Mouse (Mus musculus): Measurements from ENCODE around the gene Lin52. TPM values are rescaled to one million over a fixed set of nuclear protein-coding genes. Genes with fewer than 3 reads are reported as not detected.
A peak's percentile ranks its signal among the peaks of the same experiment; 100 is the strongest.

The Lin52 gene
- polyA plus RNA-seq, 1 experiment from 2014 or later, result 30.6 TPM

- Histone ChIP-seq H3K27ac (replicated peaks; ENCODE audit: low read depth, low read length) (no peak overlapping the region), H3K4me3 (ENCODE audit: low read depth, low read length) (peak overlapping the region; percentile 50), H3K4me2 (ENCODE audit: low read depth, severe bottlenecking) (peak overlapping the region; percentile 66), H3K9me3 (ENCODE audit: control insufficient read depth, low read length) (no peaks in the 10 kb centered on the region; the same call in 1 of the 2 replicates), H3K36me3 (ENCODE audit: control insufficient read depth, insufficient read depth, low read length) (no peaks in the 10 kb centered on the region), H3K27me3 (ENCODE audit: control insufficient read depth, insufficient read depth, low read length) (no peaks in the 10 kb centered on the region), H3K9ac (ENCODE audit: low read length) (peak overlapping the region; percentile 70), H3K4me1 (ENCODE audit: control insufficient read depth, insufficient read depth, low read length) (no peaks in the 10 kb centered on the region)
- 34% methylated on average over 18 of the region's 18 CpGs for WGBS
- DNase-seq (ENCODE audit: low spot score), result no peak
- no peak for ATAC-seq (ENCODE audit: insufficient number of reproducible peaks, low FRiP score, low TSS enrichment, low read depth)
These were observed 33.7 kb upstream of the Lin52 start for GRCm38 (mm10) chr12:84417605-84417922.

DNA sequence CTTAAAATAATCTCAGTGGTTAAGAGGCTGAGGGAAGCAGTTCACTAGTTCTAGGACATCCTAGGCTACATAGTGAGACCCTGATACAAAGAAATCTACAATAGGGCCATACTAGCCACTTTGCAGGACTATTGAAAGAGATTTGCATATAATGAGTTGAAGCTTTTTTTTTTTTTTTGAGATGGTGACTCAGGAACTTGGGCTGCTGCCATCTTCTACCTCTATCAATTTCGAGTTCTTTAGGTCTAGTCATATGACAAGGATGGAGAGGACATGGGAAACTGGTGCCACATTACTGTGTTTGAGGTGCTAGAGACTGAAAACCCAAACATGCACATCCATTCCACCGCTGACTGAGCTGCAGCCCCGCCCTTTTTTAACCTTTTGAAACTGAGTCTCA is 27.2 kb upstream of the Lin52 start:
- Histone ChIP-seq H3K4me2 (ENCODE audit: low read depth, severe bottlenecking) (no peak overlapping the region), H3K27ac (replicated peaks; ENCODE audit: low read depth, low read length) (no peak overlapping the region), H3K9ac (ENCODE audit: low read length) (no peak overlapping the region), H3K36me3 (ENCODE audit: control insufficient read depth, insufficient read depth, low read length) (no peaks in the 10 kb centered on the region), H3K4me3 (ENCODE audit: low read depth, low read length) (no peak overlapping the region), H3K4me1 (ENCODE audit: control insufficient read depth, insufficient read depth, low read length) (no peaks in the 10 kb centered on the region), H3K9me3 (ENCODE audit: control insufficient read depth, low read length) (no peaks in the 10 kb centered on the region), H3K27me3 (ENCODE audit: control insufficient read depth, insufficient read depth, low read length) (no peaks in the 10 kb centered on the region)
- ATAC-seq (ENCODE audit: insufficient number of reproducible peaks, low FRiP score, low TSS enrichment, low read depth), result no peak
- DNase-seq (ENCODE audit: low spot score), result no peak
- 59% methylated on average over 3 of the region's 3 CpGs for WGBS

GRCm38 (mm10) chr12:84429825-84430224 is 21.4 kb upstream of the Lin52 start:
- Histone ChIP-seq H3K4me1 (ENCODE audit: control insufficient read depth, insufficient read depth, low read length) (no peaks in the 10 kb centered on the region), H3K27ac (replicated peaks; ENCODE audit: low read depth, low read length) (no peak overlapping the region), H3K9me3 (ENCODE audit: control insufficient read depth, low read length) (no peaks in the 10 kb centered on the region), H3K27me3 (ENCODE audit: control insufficient read depth, insufficient read depth, low read length) (no peaks in the 10 kb centered on the region), H3K4me3 (ENCODE audit: low read depth, low read length) (no peak overlapping the region), H3K9ac (ENCODE audit: low read length) (no peak overlapping the region), H3K4me2 (ENCODE audit: low read depth, severe bottlenecking) (no peak overlapping the region), H3K36me3 (ENCODE audit: control insufficient read depth, insufficient read depth, low read length) (no peaks in the 10 kb centered on the region)
- WGBS, result 90% methylated on average over 2 of the region's 2 CpGs
- ATAC-seq (ENCODE audit: insufficient number of reproducible peaks, low FRiP score, low TSS enrichment, low read depth) (no peak), DNase-seq (ENCODE audit: low spot score) (no peak)

DNA sequence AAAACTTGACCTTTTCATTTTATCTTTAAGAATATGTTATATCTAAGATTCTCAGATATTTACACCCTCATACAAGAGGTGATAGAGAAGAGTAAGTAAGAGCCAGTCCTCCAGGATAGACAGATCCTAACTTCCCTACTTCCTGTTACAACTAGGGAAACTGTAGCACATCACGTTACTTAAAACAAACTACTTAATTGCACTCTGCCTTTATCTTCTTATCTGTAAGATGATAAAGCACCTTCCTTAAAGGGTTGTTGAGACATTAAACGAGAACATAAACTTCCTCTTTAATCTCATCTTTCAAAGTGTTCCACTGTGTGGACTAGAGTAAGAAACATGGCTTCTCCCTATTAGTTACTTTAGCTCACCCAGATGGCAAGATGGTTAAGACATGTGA is 12.5 kb upstream of the Lin52 start:
- no peak overlapping the region for H3K9ac ChIP-seq (ENCODE audit: low read length)
- 52% methylated on average over 2 of the region's 2 CpGs for WGBS
- H3K4me2 ChIP-seq (ENCODE audit: low read depth, severe bottlenecking), result no peak overlapping the region
- H3K27ac ChIP-seq (replicated peaks; ENCODE audit: low read depth, low read length), result no peak overlapping the region
- ATAC-seq (ENCODE audit: insufficient number of reproducible peaks, low FRiP score, low TSS enrichment, low read depth) (no peak), DNase-seq (ENCODE audit: low spot score) (no peak)
- no peaks in the 10 kb centered on the region for H3K4me1 ChIP-seq (ENCODE audit: control insufficient read depth, insufficient read depth, low read length)
- H3K36me3 ChIP-seq (ENCODE audit: control insufficient read depth, insufficient read depth, low read length), result no peaks in the 10 kb centered on the region
- no peak overlapping the region for H3K4me3 ChIP-seq (ENCODE audit: low read depth, low read length)
- no peaks in the 10 kb centered on the region for H3K27me3 ChIP-seq (ENCODE audit: control insufficient read depth, insufficient read depth, low read length)
- no peaks in the 10 kb centered on the region for H3K9me3 ChIP-seq (ENCODE audit: control insufficient read depth, low read length)

- Histone ChIP-seq H3K9ac (ENCODE audit: low read length) (no peak overlapping the region), H3K36me3 (ENCODE audit: control insufficient read depth, insufficient read depth, low read length) (no peaks in the 10 kb centered on the region), H3K9me3 (ENCODE audit: control insufficient read depth, low read length) (no peaks in the 10 kb centered on the region), H3K4me1 (ENCODE audit: control insufficient read depth, insufficient read depth, low read length) (no peaks in the 10 kb centered on the region), H3K4me2 (ENCODE audit: low read depth, severe bottlenecking) (no peak overlapping the region), H3K27ac (replicated peaks; ENCODE audit: low read depth, low read length) (no peak overlapping the region), H3K4me3 (ENCODE audit: low read depth, low read length) (no peak overlapping the region), H3K27me3 (ENCODE audit: control insufficient read depth, insufficient read depth, low read length) (no peaks in the 10 kb centered on the region)
- DNase-seq (ENCODE audit: low spot score), result no peak
- WGBS, result 73% methylated on average over 4 of the region's 4 CpGs
- ATAC-seq (ENCODE audit: insufficient number of reproducible peaks, low FRiP score, low TSS enrichment, low read depth), result no peak
These were observed 8.7 kb upstream of the Lin52 start for GRCm38 (mm10) chr12:84442526-84442925.

DNA sequence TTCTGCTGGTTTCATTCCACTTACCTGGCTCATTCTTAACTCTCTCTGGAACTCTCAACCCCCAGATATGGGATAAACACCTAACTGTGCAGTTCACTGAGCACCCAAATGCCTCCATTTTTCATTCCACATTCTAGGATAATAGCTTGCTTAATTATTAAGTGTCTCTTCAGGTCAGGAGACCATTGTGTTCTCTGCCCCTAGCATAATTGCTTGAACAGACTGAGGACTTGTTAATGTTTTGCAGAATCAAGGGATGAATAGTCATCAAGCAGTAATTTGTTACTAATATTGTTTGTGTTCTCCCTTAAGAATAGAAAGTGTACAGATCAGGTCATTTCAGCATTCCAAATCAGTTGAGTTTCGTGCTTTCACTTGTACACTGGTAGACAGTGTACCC is 3.8 kb upstream of the Lin52 start:
- Histone ChIP-seq H3K27ac (replicated peaks; ENCODE audit: low read depth, low read length) (no peak overlapping the region), H3K36me3 (ENCODE audit: control insufficient read depth, insufficient read depth, low read length) (no peaks in the 10 kb centered on the region), H3K9me3 (ENCODE audit: control insufficient read depth, low read length) (no peaks in the 10 kb centered on the region), H3K9ac (ENCODE audit: low read length) (no peak overlapping the region), H3K4me1 (ENCODE audit: control insufficient read depth, insufficient read depth, low read length) (peaks cover 7% of the 10 kb centered on the region; the same call in 1 of the 2 replicates), H3K4me3 (ENCODE audit: low read depth, low read length) (no peak overlapping the region), H3K4me2 (ENCODE audit: low read depth, severe bottlenecking) (no peak overlapping the region), H3K27me3 (ENCODE audit: control insufficient read depth, insufficient read depth, low read length) (no peaks in the 10 kb centered on the region)
- ATAC-seq (ENCODE audit: insufficient number of reproducible peaks, low FRiP score, low TSS enrichment, low read depth) (no peak), DNase-seq (ENCODE audit: low spot score) (no peak)
- WGBS, result 56% methylated on average over 1 of the region's 1 CpGs

DNA sequence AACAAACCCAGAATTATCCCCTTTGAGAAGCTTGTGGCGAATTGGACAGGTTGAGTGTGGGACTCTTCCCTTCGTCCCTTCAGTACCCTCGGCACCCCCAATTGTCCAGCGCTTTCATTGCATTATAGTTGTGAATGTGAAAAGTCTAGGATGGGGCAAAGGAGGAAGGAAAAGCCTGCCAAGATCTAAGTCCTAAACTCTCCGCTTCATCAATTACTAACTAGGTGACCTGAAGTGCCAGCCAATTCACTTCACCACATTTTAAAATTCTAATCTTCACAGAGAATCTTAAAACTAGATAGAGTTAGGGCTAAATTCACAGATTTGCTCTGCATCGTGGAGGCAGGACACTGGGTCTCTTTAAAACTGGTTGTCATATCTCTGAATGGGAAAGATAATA is 3.0 kb upstream of the Lin52 start:
- no peaks in the 10 kb centered on the region for H3K27me3 ChIP-seq (ENCODE audit: control insufficient read depth, insufficient read depth, low read length)
- no peak overlapping the region for H3K4me2 ChIP-seq (ENCODE audit: low read depth, severe bottlenecking)
- H3K9me3 ChIP-seq (ENCODE audit: control insufficient read depth, low read length), result no peaks in the 10 kb centered on the region
- H3K36me3 ChIP-seq (ENCODE audit: control insufficient read depth, insufficient read depth, low read length), result no peaks in the 10 kb centered on the region
- ATAC-seq (ENCODE audit: insufficient number of reproducible peaks, low FRiP score, low TSS enrichment, low read depth) (no peak), DNase-seq (ENCODE audit: low spot score) (no peak)
- H3K4me3 ChIP-seq (ENCODE audit: low read depth, low read length), result no peak overlapping the region
- 85% methylated on average over 6 of the region's 6 CpGs for WGBS
- H3K27ac ChIP-seq (replicated peaks; ENCODE audit: low read depth, low read length), result no peak overlapping the region
- H3K4me1 ChIP-seq (ENCODE audit: control insufficient read depth, insufficient read depth, low read length), result peaks cover 7% of the 10 kb centered on the region; the same call in 1 of the 2 replicates
- H3K9ac ChIP-seq (ENCODE audit: low read length), result no peak overlapping the region

DNA sequence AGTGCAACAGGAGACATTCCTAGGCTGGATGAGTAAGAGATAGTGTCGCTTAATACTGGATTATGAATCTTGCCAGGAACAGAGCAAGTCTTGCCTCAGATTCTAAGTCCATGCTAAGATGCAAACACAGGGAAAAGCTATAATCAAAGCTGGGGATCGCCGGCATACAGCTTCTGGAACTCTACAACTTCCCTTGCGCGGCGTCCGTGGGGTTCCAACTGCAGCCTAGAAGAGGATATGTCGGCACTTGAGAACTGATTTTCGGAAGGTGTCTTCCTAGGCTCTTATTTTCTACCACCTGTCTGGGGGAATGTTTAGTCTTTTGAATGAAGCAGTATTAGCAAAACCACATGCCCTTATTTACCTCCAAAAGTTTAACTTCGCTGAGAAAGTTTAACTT is 1.3 kb upstream of the Lin52 start:
- peak overlapping the region; percentile 55 for H3K4me3 ChIP-seq (ENCODE audit: low read depth, low read length)
- WGBS, result 51% methylated on average over 10 of the region's 10 CpGs
- no peaks in the 10 kb centered on the region for H3K27me3 ChIP-seq (ENCODE audit: control insufficient read depth, insufficient read depth, low read length)
- peaks cover 7% of the 10 kb centered on the region; the same call in 1 of the 2 replicates for H3K4me1 ChIP-seq (ENCODE audit: control insufficient read depth, insufficient read depth, low read length)
- H3K9ac ChIP-seq (ENCODE audit: low read length), result no peak overlapping the region
- ATAC-seq (ENCODE audit: insufficient number of reproducible peaks, low FRiP score, low TSS enrichment, low read depth) (no peak), DNase-seq (ENCODE audit: low spot score) (no peak)
- H3K4me2 ChIP-seq (ENCODE audit: low read depth, severe bottlenecking), result peak overlapping the region; percentile 81
- no peak overlapping the region for H3K27ac ChIP-seq (replicated peaks; ENCODE audit: low read depth, low read length)
- no peaks in the 10 kb centered on the region for H3K9me3 ChIP-seq (ENCODE audit: control insufficient read depth, low read length)
- H3K36me3 ChIP-seq (ENCODE audit: control insufficient read depth, insufficient read depth, low read length), result no peaks in the 10 kb centered on the region

DNA sequence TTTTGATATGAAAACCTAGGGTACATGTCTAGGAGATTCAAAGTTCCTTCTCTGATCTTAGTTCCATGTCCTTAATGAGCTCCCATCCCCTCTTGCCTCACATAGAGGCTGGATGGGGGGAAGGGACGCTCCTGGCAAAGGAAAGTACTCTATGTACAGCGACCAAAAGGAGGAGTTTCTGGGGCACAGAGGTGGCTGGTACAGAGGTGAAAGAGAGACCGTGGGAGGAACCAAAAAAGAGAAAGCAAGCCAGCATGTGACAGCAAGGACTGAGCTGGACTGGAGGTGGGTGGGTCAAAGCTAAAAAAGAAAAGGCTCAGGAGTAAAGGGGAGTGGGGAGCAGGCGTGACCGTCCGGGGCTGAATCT is 888 bp upstream of the Lin52 start:
- H3K9me3 ChIP-seq (ENCODE audit: control insufficient read depth, low read length), result no peaks in the 10 kb centered on the region
- under 1% methylated on average over 6 of the region's 6 CpGs for WGBS
- peaks cover 7% of the 10 kb centered on the region; the same call in 1 of the 2 replicates for H3K4me1 ChIP-seq (ENCODE audit: control insufficient read depth, insufficient read depth, low read length)
- ATAC-seq (ENCODE audit: insufficient number of reproducible peaks, low FRiP score, low TSS enrichment, low read depth) (no peak), DNase-seq (ENCODE audit: low spot score) (peak; percentile 23)
- H3K9ac ChIP-seq (ENCODE audit: low read length), result peak overlapping the region; percentile 56
- H3K27me3 ChIP-seq (ENCODE audit: control insufficient read depth, insufficient read depth, low read length), result no peaks in the 10 kb centered on the region
- peak overlapping the region; percentile 55 for H3K4me3 ChIP-seq (ENCODE audit: low read depth, low read length)
- H3K27ac ChIP-seq (replicated peaks; ENCODE audit: low read depth, low read length), result peak overlapping the region; percentile 21; the same call in 1 of the 2 replicates
- peak overlapping the region; percentile 81 for H3K4me2 ChIP-seq (ENCODE audit: low read depth, severe bottlenecking)
- no peaks in the 10 kb centered on the region for H3K36me3 ChIP-seq (ENCODE audit: control insufficient read depth, insufficient read depth, low read length)
